Mouse (Mus musculus) right cerebral cortex, postnatal 4 days (tissue): ENCODE results near the gene Dusp9.
A peak's percentile ranks its signal among the peaks of the same experiment; 100 is the strongest.

Experiments used
- DNase-seq: peaks from one replicate; pipeline ENCODE4 v3.0.0-alpha.2; 2022

Gene Dusp9

GRCm38 (mm10) chrX:73639255-73639675 is at the start of gene Dusp9:
TSS of gene Dusp9 (plus strand) at chrX:73639419.
- DNase-seq: no peak

GRCm38 (mm10) chrX:73593212-73593611 is 46.0 kb upstream of the Dusp9 start:
- no peak for DNase-seq

- no peak for DNase-seq
Measured at GRCm38 (mm10) chrX:73594451-73595121, 44.6 kb upstream of the Dusp9 start.

- no peak for DNase-seq
Measured at GRCm38 (mm10) chrX:73595297-73595938, 43.8 kb upstream of the Dusp9 start.

- DNase-seq: no peak
Measured at GRCm38 (mm10) chrX:73601456-73601855, 37.8 kb upstream of the Dusp9 start.

- no peak for DNase-seq
Measured at GRCm38 (mm10) chrX:73613665-73614064, 25.6 kb upstream of the Dusp9 start.

- DNase-seq: no peak
Measured at GRCm38 (mm10) chrX:73615876-73616275, 23.3 kb upstream of the Dusp9 start.

- no peak for DNase-seq
Measured at GRCm38 (mm10) chrX:73619401-73619800, 19.8 kb upstream of the Dusp9 start.

GRCm38 (mm10) chrX:73619890-73620289 is 19.3 kb upstream of the Dusp9 start:
- DNase-seq: no peak

- DNase-seq: no peak
Measured at GRCm38 (mm10) chrX:73626981-73627380, 12.2 kb upstream of the Dusp9 start.

- no peak for DNase-seq
Measured at GRCm38 (mm10) chrX:73635425-73635824, 3.8 kb upstream of the Dusp9 start.

GRCm38 (mm10) chrX:73637415-73637814 is 1.8 kb upstream of the Dusp9 start:
- no peak for DNase-seq

GRCm38 (mm10) chrX:73639901-73640469 is 766 bp downstream of the Dusp9 start:
- DNase-seq: no peak

GRCm38 (mm10) chrX:73645121-73645520 is 5.9 kb downstream of the Dusp9 start:
- no peak for DNase-seq

GRCm38 (mm10) chrX:73650869-73651268 is 11.7 kb downstream of the Dusp9 start:
- no peak for DNase-seq

GRCm38 (mm10) chrX:73653392-73653791 is 14.2 kb downstream of the Dusp9 start:
- no peak for DNase-seq

GRCm38 (mm10) chrX:73654177-73654576 is 15.0 kb downstream of the Dusp9 start:
- DNase-seq: peak; percentile 61

- DNase-seq: peak; percentile 28
Measured at GRCm38 (mm10) chrX:73655529-73655928, 16.3 kb downstream of the Dusp9 start.

- no peak for DNase-seq
Measured at GRCm38 (mm10) chrX:73658391-73658790, 19.2 kb downstream of the Dusp9 start.

- DNase-seq: peak; percentile 14
Measured at GRCm38 (mm10) chrX:73658936-73659574, 19.8 kb downstream of the Dusp9 start.

GRCm38 (mm10) chrX:73659575-73660283 is 20.5 kb downstream of the Dusp9 start, which contains the start of gene Pnck:
TSS of gene Pnck (minus strand) at chrX:73660117.
- DNase-seq: peak; percentile 52

- DNase-seq: no peak
Measured at GRCm38 (mm10) chrX:73660284-73660665, 21.1 kb downstream of the Dusp9 start.

GRCm38 (mm10) chrX:73663143-73663542 is 23.9 kb downstream of the Dusp9 start:
- DNase-seq: no peak
